Mouse (Mus musculus) heart, embryonic 14.5 days (tissue): ENCODE data around the gene Alox5ap. TPM values are rescaled to one million over a fixed set of nuclear protein-coding genes. Genes with fewer than 3 reads are reported as not detected.

ENCODE experiments used
- ATAC-seq: fragments of 200-750 bp; cut with Nextera tagmentation; 2 replicates; pipeline ENCODE4 v1.8.0; 2017; ENCODE audit warnings: low read depth, moderate TSS enrichment; ENCODE audit not compliant: insufficient number of reproducible peaks, insufficient read depth, low FRiP score
- H3K27ac ChIP-seq, 2 experiments: fragments of 200-500 bp in 1 of 2; fragments of 300-500 bp in 1 of 2; sonication (generic) in 1 of 2; replicated peaks in 1 of 2; 2 replicates each; pipeline ENCODE4 v1.5.1; 2012 to 2014; ENCODE audit warnings: low read depth in 2 of 2, low read length in 2 of 2, control low read depth in 1 of 2, mild to moderate bottlenecking in 1 of 2, mixed read lengths in 1 of 2; ENCODE audit not compliant: control insufficient read depth in 1 of 2, insufficient read depth in 1 of 2
- H3K27me3 ChIP-seq: fragments of 300-500 bp; sonication (generic); 2 replicates; pipeline ENCODE4 v1.6.1; 2014; ENCODE audit warnings: mild to moderate bottlenecking, low read length, control low read depth; ENCODE audit not compliant: control insufficient read depth, insufficient read depth
- H3K36me3 ChIP-seq: fragments of 300-500 bp; sonication (generic); 2 replicates; pipeline ENCODE4 v1.6.1; 2014; ENCODE audit warnings: mild to moderate bottlenecking, control low read depth, low read length, mixed read lengths; ENCODE audit not compliant: control insufficient read depth, insufficient read depth
- H3K4me1 ChIP-seq, 2 experiments: fragments of 200-500 bp in 1 of 2; fragments of 300-500 bp in 1 of 2; sonication (generic) in 1 of 2; 2 replicates each; pipeline ENCODE4 v1.6.1; 2012 to 2014; ENCODE audit warnings: low read length in 2 of 2, control low read depth in 1 of 2, mixed read lengths in 1 of 2; ENCODE audit not compliant: control insufficient read depth in 2 of 2, insufficient read depth in 2 of 2
- H3K4me2 ChIP-seq: fragments of 300-500 bp; sonication (generic); 2 replicates; pipeline ENCODE4 v1.6.1; 2014; ENCODE audit warnings: mild to moderate bottlenecking, low read length
- H3K4me3 ChIP-seq, 2 experiments: fragments of 200-500 bp in 1 of 2; fragments of 300-500 bp in 1 of 2; sonication (generic) in 1 of 2; 2 replicates each; pipeline ENCODE4 v1.5.1; 2012 to 2014; ENCODE audit warnings: low read length in 2 of 2, mild to moderate bottlenecking in 2 of 2, control low read depth in 1 of 2, low read depth in 1 of 2, moderate library complexity in 1 of 2; ENCODE audit not compliant: control insufficient read depth in 1 of 2, insufficient read depth in 1 of 2
- H3K9ac ChIP-seq: fragments of 300-500 bp; sonication (generic); 2 replicates; pipeline ENCODE4 v1.6.1; 2014; ENCODE audit warnings: mild to moderate bottlenecking, low read length
- H3K9me3 ChIP-seq: fragments of 300-500 bp; sonication (generic); 2 replicates; pipeline ENCODE4 v1.6.1; 2016; ENCODE audit warnings: low read length, control low read depth; ENCODE audit not compliant: control insufficient read depth
- WGBS: fragments of 180-500 bp; shearing (Covaris S2); extraction: QIAGEN DNeasy Blood & Tissue Kit; methylation state at CpG from one replicate; pipeline ENCODE4 v1.1.7; 2014; 5-methylcytosine and 5-hydroxymethylcytosine counted together
- polyA plus RNA-seq: library from polyadenylated mRNA; unstranded; fragments of >200 nt; fragmentation: Nextera tagmentation; extraction: Ambion mirVana; gene quantifications from 2 replicates; pipeline ENCODE4 v1.2.1, GENCODE M21; 2014

The Alox5ap gene
- 7.2 and 9.2 TPM in 2 replicates for polyA plus RNA-seq

GRCm38 (mm10) chr5:149264405-149264804, at the start of gene Alox5ap:
TSS of gene Alox5ap (plus strand) at chr5:149264767.
- ATAC-seq: no peak
- Histone ChIP-seq H3K4me2 (no peak within 1 kb of the TSS), H3K9me3 (no peaks in the 10 kb centered on the region), H3K36me3 (no peaks in the 10 kb centered on the region), H3K9ac (no peak within 1 kb of the TSS), H3K4me3 (no peak within 1 kb of the TSS), H3K27me3 (no peaks in the 10 kb centered on the region), H3K27ac (no peak within 1 kb of the TSS), H3K4me1 (no peaks in the 10 kb centered on the region; a peak in 1 of 4 replicates)
- WGBS: 54% methylated on average over 4 of the region's 4 CpGs

DNA sequence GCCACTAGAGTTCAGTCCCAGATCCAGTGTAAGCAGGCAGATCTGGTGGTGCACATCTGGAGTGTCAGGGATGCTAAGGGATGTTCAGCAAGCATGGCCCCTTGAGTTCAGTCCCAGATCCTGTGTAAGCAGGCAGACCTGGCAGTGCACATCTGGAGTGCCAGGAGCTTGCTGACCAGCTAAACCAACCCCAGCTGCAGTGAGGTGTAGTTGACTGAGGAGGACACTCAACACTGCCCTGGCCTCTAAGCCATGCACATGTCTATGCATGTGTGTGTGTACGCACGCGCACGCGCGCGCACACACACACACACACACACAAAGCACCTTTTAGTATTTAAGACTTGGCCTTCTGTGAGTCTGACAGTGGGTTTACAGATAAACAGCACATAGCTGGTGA, 49.0 kb upstream of the Alox5ap start:
- Histone ChIP-seq H3K27ac (no peak overlapping the region), H3K9ac (no peak overlapping the region), H3K4me3 (no peak overlapping the region), H3K4me2 (no peak overlapping the region), H3K27me3 (no peaks in the 10 kb centered on the region), H3K9me3 (no peaks in the 10 kb centered on the region), H3K4me1 (no peaks in the 10 kb centered on the region), H3K36me3 (peaks cover 63% of the 10 kb centered on the region)
- WGBS: 99% methylated on average over 7 of the region's 7 CpGs
- ATAC-seq: no peak

GRCm38 (mm10) chr5:149217524-149218357, 46.8 kb upstream of the Alox5ap start:
- peaks cover 41% of the 10 kb centered on the region for H3K36me3 ChIP-seq
- no peak for ATAC-seq
- H3K27ac ChIP-seq: no peak overlapping the region
- no peak overlapping the region for H3K4me2 ChIP-seq
- whole genome bisulfite sequencing: 78% methylated on average over 6 of the region's 6 CpGs
- H3K4me1 ChIP-seq: no peaks in the 10 kb centered on the region
- H3K9ac ChIP-seq: no peak overlapping the region
- H3K27me3 ChIP-seq: no peaks in the 10 kb centered on the region
- no peak overlapping the region for H3K4me3 ChIP-seq
- H3K9me3 ChIP-seq: no peaks in the 10 kb centered on the region

DNA sequence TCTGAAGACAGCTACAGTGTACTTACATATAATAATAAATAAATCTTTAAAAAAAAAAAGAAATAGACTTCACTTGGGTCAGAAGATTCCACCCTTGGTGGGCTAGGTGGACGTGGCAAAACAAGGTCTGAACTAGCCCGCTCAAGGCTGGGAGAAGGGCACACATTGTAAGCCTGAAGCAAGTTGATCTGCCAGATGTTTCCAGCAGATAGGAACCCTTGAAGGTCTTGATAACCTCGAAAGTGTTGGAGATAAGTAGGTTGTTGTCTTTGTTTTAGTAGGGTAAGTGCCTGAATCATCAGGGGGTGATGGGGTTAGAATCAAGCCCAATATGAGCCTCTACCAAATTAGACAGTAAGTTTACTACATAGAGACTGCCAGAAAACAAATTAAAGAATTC, 45.1 kb upstream of the Alox5ap start:
- 44% methylated on average over 3 of the region's 3 CpGs for WGBS
- no peak overlapping the region for H3K9ac ChIP-seq
- no peaks in the 10 kb centered on the region for H3K9me3 ChIP-seq
- ATAC-seq: no peak
- H3K4me2 ChIP-seq: no peak overlapping the region
- no peak overlapping the region for H3K27ac ChIP-seq
- H3K27me3 ChIP-seq: no peaks in the 10 kb centered on the region
- H3K4me3 ChIP-seq: no peak overlapping the region
- H3K36me3 ChIP-seq: peaks cover 24% of the 10 kb centered on the region
- H3K4me1 ChIP-seq: no peaks in the 10 kb centered on the region

DNA sequence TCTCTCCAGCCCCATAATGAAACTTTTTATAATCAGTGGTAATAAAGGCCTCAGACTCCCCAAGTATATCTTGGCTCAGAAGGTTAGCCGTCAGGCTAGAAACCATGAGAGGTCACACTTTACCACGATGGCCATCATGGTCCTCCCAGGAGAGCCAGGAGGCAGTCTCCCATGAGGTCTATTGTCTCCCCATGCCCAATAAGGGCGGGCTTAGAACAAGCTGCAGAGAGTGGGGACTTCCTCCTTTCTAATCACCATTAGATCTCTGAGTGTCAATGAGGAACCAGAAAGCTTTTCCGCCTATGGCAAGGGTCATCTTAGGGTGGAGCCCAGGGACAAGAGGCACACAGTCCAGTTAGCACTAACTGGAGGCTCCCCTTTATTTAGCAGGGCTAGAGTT, 43.2 kb upstream of the Alox5ap start:
- Histone ChIP-seq H3K36me3 (peaks cover 5% of the 10 kb centered on the region), H3K9ac (no peak overlapping the region), H3K4me1 (no peaks in the 10 kb centered on the region), H3K27me3 (no peaks in the 10 kb centered on the region), H3K27ac (no peak overlapping the region), H3K4me2 (no peak overlapping the region), H3K9me3 (no peaks in the 10 kb centered on the region), H3K4me3 (no peak overlapping the region)
- 88% methylated on average over 4 of the region's 4 CpGs for WGBS
- ATAC-seq: no peak

- WGBS: 22% methylated on average over 7 of the region's 7 CpGs
- ATAC-seq: no peak
- no peaks in the 10 kb centered on the region for H3K36me3 ChIP-seq
- no peak overlapping the region for H3K9ac ChIP-seq
- 0 out of 4 replicates have a peak, but pooled peaks cover 0 to 2% of the 10 kb centered on the region in 2 experiments for H3K4me1 ChIP-seq
- H3K27me3 ChIP-seq: no peaks in the 10 kb centered on the region
- no peak overlapping the region for H3K4me2 ChIP-seq
- H3K4me3 ChIP-seq: no peak overlapping the region
- no peaks in the 10 kb centered on the region for H3K9me3 ChIP-seq
- no peak overlapping the region for H3K27ac ChIP-seq
These were observed 39.9 kb upstream of the Alox5ap start for GRCm38 (mm10) chr5:149224666-149225065.

DNA sequence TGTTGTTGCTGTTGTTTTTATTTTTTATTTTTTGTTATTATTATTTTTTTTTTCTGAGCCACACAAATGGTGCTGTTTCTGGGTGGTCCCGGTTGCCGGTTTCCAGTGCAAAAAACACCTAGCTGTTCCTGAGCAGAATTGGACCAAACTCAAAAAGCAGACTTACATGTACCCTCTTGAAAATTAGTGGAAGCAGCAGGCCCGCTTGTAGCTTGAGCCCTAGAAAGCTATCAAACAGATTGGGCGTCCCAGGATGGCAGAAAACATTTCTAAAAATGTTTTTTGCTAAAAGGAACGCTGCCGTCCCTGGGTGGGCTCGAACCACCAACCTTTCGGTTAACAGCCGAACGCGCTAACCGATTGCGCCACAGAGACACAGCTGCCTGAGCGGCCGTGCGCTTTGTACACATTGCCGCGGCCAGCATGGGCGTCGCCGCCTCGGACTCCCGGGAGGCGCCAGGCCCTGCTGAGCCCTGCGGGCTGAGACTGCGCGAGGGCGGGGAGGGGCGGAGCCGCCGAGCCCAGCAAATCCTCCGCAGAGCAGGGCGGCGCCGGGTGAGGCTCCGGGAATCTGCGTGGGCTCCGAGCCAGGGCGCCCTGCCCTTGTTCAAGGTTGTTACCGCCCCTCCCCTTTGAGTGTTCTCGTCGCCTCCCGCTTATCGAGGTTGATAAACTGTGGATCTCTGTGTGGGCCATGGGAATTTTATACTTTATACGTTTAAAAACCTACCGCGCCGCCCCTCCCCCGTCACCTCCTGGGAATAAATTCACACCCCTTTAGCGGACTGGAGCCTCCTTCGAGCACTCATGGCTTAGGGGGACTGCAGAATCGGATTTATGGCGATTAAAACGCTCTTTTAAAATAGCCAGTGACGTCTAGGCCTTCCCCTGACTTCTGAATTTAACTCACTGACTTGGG, 35.6 kb upstream of the Alox5ap start:
- ATAC-seq: peak; percentile 100
- 0 out of 4 replicates have a peak, but pooled peaks cover 0 to 3% of the 10 kb centered on the region in 2 experiments for H3K4me1 ChIP-seq
- H3K9ac ChIP-seq: peak overlapping the region; percentile 77
- peak overlapping the region; percentile 63 for H3K4me2 ChIP-seq
- peak overlapping the region; percentile 97 to 98 for H3K27ac ChIP-seq
- WGBS: 3% methylated on average over 55 of the region's 55 CpGs
- no peaks in the 10 kb centered on the region for H3K36me3 ChIP-seq
- H3K27me3 ChIP-seq: no peaks in the 10 kb centered on the region
- peak overlapping the region; percentile 51 to 57 for H3K4me3 ChIP-seq
- H3K9me3 ChIP-seq: no peaks in the 10 kb centered on the region
